Mouse (Mus musculus) mature B cell (primary cell): Measurements from ENCODE around the gene Gm47996.
"Not testable (repeated sequence)": the region's sequence is repeated elsewhere in the genome, so short reads cannot be mapped to it uniquely, and the experiment has no call there.

Experiments
- in situ Hi-C: fragments of 300-500 bp; cut with MboI; formaldehyde crosslinking; loops from 2 replicates; pipeline ENCODE4 v1.14.3; 2019

The Gm47996 gene

GRCm38 (mm10) chr1:151208493-151208892 is 1.4 kb upstream of the Gm47996 start:
- in situ Hi-C loops = not testable (repeated sequence)

DNA sequence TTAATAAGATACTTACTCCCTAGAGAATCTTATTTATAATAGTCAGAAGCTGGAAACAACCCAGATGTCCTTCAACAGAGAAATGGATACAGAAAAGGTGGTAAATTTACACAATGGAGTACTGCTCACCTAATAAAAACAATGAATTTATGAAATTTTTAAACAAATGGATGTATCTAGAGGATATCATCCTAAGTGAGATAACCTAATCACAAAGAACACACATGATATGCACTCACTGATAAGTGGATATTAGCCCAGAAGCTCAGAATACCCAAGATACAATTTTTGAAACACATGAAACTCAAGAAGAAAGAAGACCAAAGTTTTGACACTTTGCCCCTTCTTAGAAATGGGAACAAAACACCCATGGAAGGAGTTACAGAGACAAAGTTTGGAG is 987 bp upstream of the Gm47996 start:
- in situ Hi-C loops = not testable (repeated sequence)

DNA sequence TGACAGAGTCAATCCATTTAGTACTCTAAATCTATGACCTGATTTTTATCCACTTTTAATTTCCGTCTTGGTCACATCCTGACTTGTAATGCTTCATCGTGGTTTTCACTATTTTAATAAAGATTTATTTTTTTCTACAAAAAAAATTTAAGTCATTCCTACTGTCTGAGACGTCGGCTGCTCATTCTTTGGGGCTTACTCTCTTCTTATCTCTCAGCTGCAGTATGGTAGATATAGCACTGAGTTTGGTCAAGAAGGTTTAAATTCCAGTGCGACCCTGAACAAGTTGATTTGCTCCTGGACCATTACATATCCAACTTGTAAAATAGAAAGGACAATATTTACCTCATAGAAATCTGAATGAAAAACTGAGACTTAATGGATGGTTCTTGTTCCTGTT is 1.7 kb downstream of the Gm47996 start:
- in situ Hi-C loops = not testable (repeated sequence)

DNA sequence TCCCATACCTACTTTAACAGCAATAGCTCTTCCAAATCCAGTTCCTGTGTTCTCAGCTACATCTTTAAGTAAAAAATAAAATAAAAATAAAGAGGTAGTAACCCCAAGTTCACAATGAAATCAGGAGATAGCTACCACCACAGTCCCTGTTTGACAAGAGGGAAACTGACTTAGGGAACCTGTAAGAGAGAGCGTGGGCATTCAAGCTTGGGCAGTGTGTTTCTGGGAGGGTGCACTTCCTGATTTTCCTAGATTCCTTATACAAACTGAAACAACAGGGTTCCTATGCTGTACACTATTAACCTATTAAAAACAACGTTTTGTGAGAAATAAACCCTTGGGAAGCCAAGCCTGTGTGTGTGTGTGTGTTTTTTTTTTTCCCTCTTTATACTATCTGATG is 4.9 kb downstream of the Gm47996 start:
- in situ Hi-C loops = no loop called here

GRCm38 (mm10) chr1:151215985-151216384 is 6.1 kb downstream of the Gm47996 start:
- in situ Hi-C loops = no loop called here

DNA sequence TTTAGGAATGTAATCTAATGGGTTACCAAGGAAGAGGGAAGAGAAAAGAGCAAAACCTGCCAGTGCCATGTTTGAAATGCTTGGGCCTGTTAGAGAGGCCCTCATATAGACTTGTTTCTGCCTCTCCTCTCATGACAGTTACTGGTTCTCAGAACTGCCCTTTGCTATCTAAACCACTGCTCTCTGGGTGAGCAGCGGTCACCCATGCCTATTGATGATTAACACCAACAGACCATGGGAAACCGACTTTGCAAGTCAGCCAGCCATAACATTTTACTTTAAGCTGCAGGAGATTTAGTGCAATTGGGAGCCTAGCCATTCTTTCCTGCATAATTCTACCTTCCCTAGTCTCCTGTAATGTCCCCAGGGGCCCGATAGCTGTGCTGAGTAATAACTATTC is 6.5 kb downstream of the Gm47996 start:
- in situ Hi-C loops = no loop called here

DNA sequence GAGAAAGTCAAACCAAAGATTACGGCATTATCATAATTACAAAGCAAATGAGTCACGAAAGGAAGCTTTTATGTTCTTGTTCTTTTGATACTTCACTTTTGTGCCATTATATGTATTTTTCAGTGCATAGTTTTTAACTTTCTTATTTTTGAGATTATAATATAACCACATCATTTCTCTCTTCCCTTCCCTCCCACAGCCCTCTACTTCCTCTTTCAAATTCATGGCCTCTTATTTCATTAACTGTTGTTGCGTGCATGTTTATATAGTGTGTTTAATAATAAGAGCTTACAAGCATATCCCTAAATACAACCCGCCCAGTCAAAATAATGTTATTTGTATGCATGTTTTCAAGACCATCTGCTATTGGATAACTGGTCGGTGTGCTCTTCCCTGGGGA is 9.1 kb downstream of the Gm47996 start:
- in situ Hi-C loops = no loop called here

DNA sequence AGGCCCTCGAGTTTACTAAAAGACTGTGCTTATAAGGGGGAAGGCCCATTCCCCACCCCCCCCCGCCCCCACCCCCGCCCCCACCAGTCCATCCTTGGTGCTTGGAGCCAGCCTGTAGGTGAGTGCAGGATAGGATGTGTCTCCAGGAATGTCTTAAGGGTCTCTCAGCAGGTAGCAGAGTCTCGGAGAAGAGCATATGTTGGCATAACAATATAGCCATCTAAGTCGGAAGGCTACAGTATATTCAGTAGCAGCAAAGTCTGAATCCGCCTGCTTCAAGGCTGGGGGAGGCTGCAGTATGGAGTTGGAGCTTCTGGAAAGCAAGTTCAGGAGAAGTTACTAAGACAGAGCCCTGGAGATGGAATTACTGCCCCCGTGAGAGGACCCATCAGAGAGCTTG is 10.2 kb downstream of the Gm47996 start:
- in situ Hi-C loops = no loop called here

GRCm38 (mm10) chr1:151222561-151223267 is 12.8 kb downstream of the Gm47996 start:
- in situ Hi-C loops = no loop called here

DNA sequence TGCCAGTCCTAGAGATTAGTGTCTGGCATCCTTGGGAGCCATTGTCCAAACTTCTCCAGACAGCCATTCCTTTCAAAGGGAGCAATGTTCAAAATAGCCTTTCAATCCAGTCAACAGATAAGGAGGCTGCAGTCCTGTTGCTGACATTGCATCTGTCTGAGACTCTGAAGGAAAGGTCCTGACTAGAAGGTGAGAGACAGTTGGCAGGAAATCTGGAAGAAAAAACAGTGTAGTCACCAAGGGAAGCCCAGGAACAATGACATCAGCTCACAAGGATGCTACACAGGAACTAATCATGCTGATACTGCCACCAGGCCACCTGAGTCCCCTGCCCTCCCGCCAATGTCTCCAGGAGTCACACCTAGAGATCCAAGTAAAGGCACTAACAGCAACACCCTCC is 13.4 kb downstream of the Gm47996 start:
- in situ Hi-C loops = no loop called here

DNA sequence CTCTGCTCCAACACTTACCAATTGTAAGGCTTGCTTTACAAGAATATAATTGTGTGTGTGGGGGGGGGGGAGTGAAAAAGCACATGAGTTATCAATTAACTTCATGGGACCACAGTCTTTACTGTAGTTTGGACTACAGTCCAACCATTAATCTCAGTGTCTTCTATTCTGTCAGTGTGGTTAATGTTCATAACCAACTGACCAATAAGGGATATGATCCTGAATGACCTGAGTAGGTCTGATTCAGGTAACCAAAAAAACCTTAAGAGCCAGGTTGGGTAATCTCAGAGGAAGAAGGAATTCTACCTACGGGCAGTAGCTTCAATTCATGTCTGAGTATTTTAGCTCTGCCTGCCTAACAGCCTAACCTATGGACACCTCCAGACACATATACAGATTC is 14.6 kb downstream of the Gm47996 start:
- in situ Hi-C loops = no loop called here

DNA sequence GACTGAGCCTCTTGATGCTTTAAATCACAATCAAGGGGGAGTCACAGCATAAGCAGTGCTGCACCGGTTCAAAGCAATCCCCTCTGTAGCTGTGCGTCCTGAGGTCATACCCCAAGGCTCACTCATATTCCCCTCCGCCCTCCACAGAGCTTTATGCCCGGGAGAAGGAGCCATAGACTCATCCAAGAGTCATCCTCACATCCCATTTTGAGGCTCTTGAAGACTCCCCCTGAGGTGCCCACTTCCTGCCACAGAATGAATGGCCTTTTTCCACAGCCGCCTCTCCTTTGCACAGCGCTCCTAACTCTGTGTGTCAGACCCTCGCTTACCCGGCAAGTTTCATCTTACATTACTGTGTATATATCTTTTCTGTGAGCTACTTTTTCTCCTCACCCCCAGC is 17.6 kb downstream of the Gm47996 start:
- in situ Hi-C loops = no loop called here

- in situ Hi-C loops = no loop called here
Observed at GRCm38 (mm10) chr1:151228320-151228989, 18.5 kb downstream of the Gm47996 start.

DNA sequence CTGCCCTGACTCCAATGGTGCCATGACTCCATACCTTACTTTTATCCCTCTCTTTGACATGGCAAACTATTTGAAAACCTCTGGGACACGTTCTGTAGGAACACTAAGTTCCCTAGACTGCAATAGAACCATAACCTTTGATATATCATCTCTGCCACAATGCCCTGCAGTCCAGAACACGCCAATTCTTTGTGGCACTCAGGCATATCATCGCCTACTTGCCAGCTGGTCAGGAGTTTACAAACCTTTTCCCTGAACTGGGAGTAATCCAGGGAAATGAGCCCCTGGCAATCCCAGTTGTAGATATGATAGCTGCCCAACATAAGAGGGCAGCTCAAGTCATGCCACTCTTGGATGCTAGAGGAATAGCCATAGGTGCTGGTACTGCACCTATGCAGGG is 22.4 kb downstream of the Gm47996 start:
- in situ Hi-C loops = no loop called here

DNA sequence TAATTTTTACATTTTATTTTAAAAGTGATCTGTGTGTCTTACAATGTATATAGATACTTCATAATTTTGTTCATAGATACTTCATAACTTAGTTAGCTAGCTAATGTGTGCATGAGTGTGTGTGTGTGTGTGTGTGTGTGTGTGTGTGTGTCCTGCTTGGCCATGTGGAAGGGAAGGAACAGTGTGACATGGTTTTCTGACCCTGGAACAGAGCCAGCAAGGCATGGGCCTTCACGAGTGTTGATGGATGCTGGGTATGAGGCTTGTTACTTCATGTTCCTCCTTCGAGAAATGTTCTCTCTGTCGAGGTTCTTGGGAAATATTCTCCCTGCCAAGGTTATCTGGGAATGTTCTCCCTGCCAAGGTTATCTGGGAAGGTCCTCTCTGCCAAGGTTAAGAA is 23.8 kb downstream of the Gm47996 start:
- in situ Hi-C loops = no loop called here

- in situ Hi-C loops = no loop called here
Observed at GRCm38 (mm10) chr1:151235574-151235973, 25.6 kb downstream of the Gm47996 start.

- in situ Hi-C loops = no loop called here
Observed at GRCm38 (mm10) chr1:151236141-151236930, 26.4 kb downstream of the Gm47996 start.

DNA sequence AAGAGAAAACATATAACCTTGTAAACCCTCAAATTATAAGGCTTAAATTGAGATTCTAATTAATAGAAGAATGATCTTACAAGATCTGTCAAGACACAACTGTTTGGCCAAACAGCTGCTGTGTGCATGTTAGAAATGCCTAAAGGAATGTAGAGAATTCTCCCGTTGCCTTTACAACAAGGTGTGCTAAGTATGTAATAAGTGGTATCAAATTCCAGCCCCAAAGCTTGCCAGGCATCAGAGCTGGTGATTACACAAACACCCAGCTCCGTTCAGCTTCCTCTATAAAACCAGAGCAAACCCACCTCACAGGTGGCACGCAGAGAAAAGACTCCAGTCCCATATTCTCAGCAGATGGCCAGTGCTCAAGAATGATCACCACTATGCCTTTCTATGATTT is 27.8 kb downstream of the Gm47996 start:
- in situ Hi-C loops = no loop called here

GRCm38 (mm10) chr1:151243332-151243731 is 33.4 kb downstream of the Gm47996 start:
- in situ Hi-C loops = no loop called here

GRCm38 (mm10) chr1:151244013-151244412 is 34.1 kb downstream of the Gm47996 start:
- in situ Hi-C loops = no loop called here

GRCm38 (mm10) chr1:151244761-151245160 is 34.8 kb downstream of the Gm47996 start:
- in situ Hi-C loops = no loop called here

DNA sequence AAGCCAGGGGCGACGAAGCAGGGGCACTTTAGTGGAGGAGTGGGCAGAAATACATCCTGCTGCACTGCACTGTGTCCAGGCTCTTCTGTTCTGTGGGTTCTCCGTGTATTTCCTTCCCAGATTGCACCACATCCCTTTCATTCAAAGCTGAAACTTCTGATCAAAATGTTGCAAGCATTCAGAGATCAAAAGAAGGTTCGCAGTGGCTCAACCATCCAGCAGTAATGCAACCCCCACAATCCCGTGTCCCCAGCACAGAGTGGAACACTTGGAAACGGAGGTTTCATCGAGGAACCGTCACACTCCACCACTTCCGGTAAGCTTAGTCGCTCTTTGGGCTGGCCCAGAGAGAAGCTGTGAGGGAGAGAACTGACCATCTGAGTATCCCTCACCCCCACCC is 35.2 kb downstream of the Gm47996 start:
- in situ Hi-C loops = no loop called here

- in situ Hi-C loops = no loop called here
Observed at GRCm38 (mm10) chr1:151245846-151246245, 35.9 kb downstream of the Gm47996 start.
